Mouse (Mus musculus) erythroblast, embryonic 14.5 days (primary cell): ENCODE data around the gene Syce1l.

Experiments used
- GATA1 ChIP-seq: IDR thresholded peaks from 2 replicates; pipeline ENCODE4 v1.6.1; 2012; ENCODE audit warnings: low read length, inconsistent platforms, mixed read lengths
- TAL1 ChIP-seq: IDR thresholded peaks from 3 replicates; pipeline ENCODE4 v1.6.1; 2012; ENCODE audit warnings: low read length, inconsistent platforms, mixed read lengths

DNA sequence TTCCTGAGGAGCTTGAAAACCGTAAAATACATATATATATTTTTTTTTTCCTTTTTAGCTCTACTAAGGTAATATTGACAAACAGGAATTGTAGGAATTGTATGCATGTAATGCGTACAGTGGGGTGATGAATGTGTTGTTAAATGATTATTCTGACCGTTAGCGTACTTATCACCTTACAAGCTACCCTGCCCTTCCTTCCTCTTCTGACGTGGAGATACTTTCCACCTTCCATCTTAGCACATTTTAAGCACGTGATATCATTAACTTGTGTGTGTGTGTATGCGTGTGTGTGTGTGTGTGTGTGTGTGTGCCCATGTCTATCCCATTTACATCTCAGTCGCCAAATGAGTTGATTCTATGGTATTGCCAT lies 45.5 kb downstream of the Syce1l start:
- TF ChIP-seq GATA1 (no peak), TAL1 (no peak)
